7 mouse cellular contexts compared by ENCODE assay signal in genomic region chr1:4571299-4572202, GRCm38 (mm10).
A peak's percentile ranks its signal among the peaks of the same experiment; 100 is the strongest.
DNase-seq lines count a peak whose midpoint lies in the region; ATAC-seq lines count a peak whose summit lies in the region.

No protein-coding gene starts in this region.

- DNase-seq in brain, adult 2 months (ENCODE audit: low read depth, low spot score), result peak; percentile 68
- DNase-seq in embryonic facial prominence, embryonic 10.5 days (ENCODE audit: low spot score), result peak; percentile 82
- DNase-seq in heart, adult 18-20 months, result peak; percentile 80 to 90
- DNase-seq in kidney, adult 18-20 months, result peak; percentile 74
- DNase-seq in limb, embryonic 10.5 days (ENCODE audit: low spot score), result peak; percentile 88
- DNase-seq in midbrain, embryonic 11.5 days (ENCODE audit: low spot score, missing footprints), result peak; percentile 97

- ATAC-seq in midbrain, embryonic 11.5 days (ENCODE audit: low FRiP score), result peak; percentile 97
- peak; percentile 91 for ATAC-seq in stomach, embryonic 14.5 days (ENCODE audit: insufficient number of reproducible peaks, insufficient read depth, low FRiP score, low read depth)

- peak overlapping the region; percentile 94 for H3K27ac ChIP-seq in embryonic facial prominence, embryonic 10.5 days (replicated peaks)
- peak overlapping the region; percentile 97 for H3K27ac ChIP-seq in limb, embryonic 10.5 days
- H3K27ac ChIP-seq in midbrain, embryonic 11.5 days (ENCODE audit: low read depth, low read length), result peak overlapping the region; percentile 82
- peak overlapping the region; percentile 72 for H3K27ac ChIP-seq in stomach, embryonic 14.5 days (ENCODE audit: low read length)

- H3K36me3 ChIP-seq in embryonic facial prominence, embryonic 10.5 days (replicated peaks), result no peaks in the 10 kb centered on the region
- no peaks in the 10 kb centered on the region for H3K36me3 ChIP-seq in limb, embryonic 10.5 days
- H3K36me3 ChIP-seq in midbrain, embryonic 11.5 days (ENCODE audit: control insufficient read depth, insufficient read depth, low read length), result no peaks in the 10 kb centered on the region
- H3K36me3 ChIP-seq in stomach, embryonic 14.5 days (ENCODE audit: control insufficient read depth, insufficient read depth, low read length), result no peaks in the 10 kb centered on the region

- H3K4me2 ChIP-seq in midbrain, embryonic 11.5 days, result peak overlapping the region; percentile 76
- H3K4me2 ChIP-seq in stomach, embryonic 14.5 days (replicated peaks; ENCODE audit: low read depth, low read length), result peak overlapping the region; percentile 74

- peak overlapping the region; percentile 94 for H3K9ac ChIP-seq in midbrain, embryonic 11.5 days (ENCODE audit: low read length)
- H3K9ac ChIP-seq in stomach, embryonic 14.5 days (replicated peaks; ENCODE audit: low read depth, low read length), result peak overlapping the region; percentile 60

- peaks cover 8% of the 10 kb centered on the region; the same call in 1 of the 2 replicates for H3K27me3 ChIP-seq in embryonic facial prominence, embryonic 10.5 days (replicated peaks; ENCODE audit: low read depth, poor library complexity, severe bottlenecking)
- H3K27me3 ChIP-seq in limb, embryonic 10.5 days (ENCODE audit: low read depth, poor library complexity, severe bottlenecking), result peaks cover 8% of the 10 kb centered on the region; the same call in 1 of the 2 replicates
- H3K27me3 ChIP-seq in midbrain, embryonic 11.5 days (ENCODE audit: control insufficient read depth, insufficient read depth, low read length), result no peaks in the 10 kb centered on the region
- no peaks in the 10 kb centered on the region for H3K27me3 ChIP-seq in stomach, embryonic 14.5 days (ENCODE audit: control insufficient read depth, insufficient read depth, low read length)

- peaks cover 4% of the 10 kb centered on the region; the same call in 1 of the 2 replicates for H3K9me3 ChIP-seq in embryonic facial prominence, embryonic 10.5 days
- no peaks in the 10 kb centered on the region for H3K9me3 ChIP-seq in limb, embryonic 10.5 days (replicated peaks)
- H3K9me3 ChIP-seq in midbrain, embryonic 11.5 days (ENCODE audit: control insufficient read depth, low read length), result no peaks in the 10 kb centered on the region
- H3K9me3 ChIP-seq in stomach, embryonic 14.5 days (ENCODE audit: control insufficient read depth, low read depth, low read length), result no peaks in the 10 kb centered on the region

- H3K4me1 ChIP-seq in embryonic facial prominence, embryonic 10.5 days, result peaks cover 2% of the 10 kb centered on the region
- peaks cover 14% of the 10 kb centered on the region for H3K4me1 ChIP-seq in limb, embryonic 10.5 days
- H3K4me1 ChIP-seq in midbrain, embryonic 11.5 days (ENCODE audit: control insufficient read depth, insufficient read depth, low read length), result 0 out of 2 replicates have a peak, but pooled peaks cover 4% of the 10 kb centered on the region
- H3K4me1 ChIP-seq in stomach, embryonic 14.5 days (ENCODE audit: control insufficient read depth, insufficient read depth, low read length), result no peaks in the 10 kb centered on the region

- WGBS in embryonic facial prominence, embryonic 10.5 days, result under 1% methylated on average over 54 of the region's 58 CpGs
- 1% methylated on average over 50 of the region's 58 CpGs for WGBS in limb, embryonic 10.5 days
- WGBS in midbrain, embryonic 11.5 days, result under 1% methylated on average over 52 of the region's 58 CpGs
- 2% methylated on average over 56 of the region's 58 CpGs for WGBS in stomach, embryonic 14.5 days

- H3K4me3 ChIP-seq in embryonic facial prominence, embryonic 10.5 days, result peak overlapping the region; percentile 74
- peak overlapping the region; percentile 65 for H3K4me3 ChIP-seq in limb, embryonic 10.5 days
- H3K4me3 ChIP-seq in midbrain, embryonic 11.5 days (ENCODE audit: low read depth, low read length), result peak overlapping the region; percentile 49
- H3K4me3 ChIP-seq in stomach, embryonic 14.5 days (ENCODE audit: low read depth, low read length), result peak overlapping the region; percentile 54

Comparison
In these comparisons a context has a peak if more than half of its experiments do, and no peak if none do; other contexts are left out.
1. Peak in every context shown above with its lines: DNase-seq, ATAC-seq, H3K4me3 ChIP-seq and H3K27ac ChIP-seq.